Mouse (Mus musculus): ENCODE measurements around the gene Ebf1.

Gene Ebf1

GRCm38 (mm10) chr11:44619131-44619886 lies 2.2 kb downstream of the Ebf1 start:
- DNase-seq, result peak; percentile 46 to 47

GRCm38 (mm10) chr11:44619887-44620693 lies 3.0 kb downstream of the Ebf1 start:
- DNase-seq, result peak; percentile 53 to 55

- DNase-seq, result peak; percentile 56 to 62
Observed at GRCm38 (mm10) chr11:44620694-44621446, 3.8 kb downstream of the Ebf1 start.

GRCm38 (mm10) chr11:44621615-44622014 lies 4.5 kb downstream of the Ebf1 start:
- DNase-seq, result peak; percentile 35 to 46

- DNase-seq, result peak; percentile 77 to 80
Observed at GRCm38 (mm10) chr11:44622023-44622731, 5.1 kb downstream of the Ebf1 start.

GRCm38 (mm10) chr11:44624564-44624963 lies 7.4 kb downstream of the Ebf1 start:
- no peak for DNase-seq

- DNase-seq, result peak; percentile 85
Observed at GRCm38 (mm10) chr11:44626065-44626464, 8.9 kb downstream of the Ebf1 start.

GRCm38 (mm10) chr11:44628412-44628811 lies 11.3 kb downstream of the Ebf1 start:
- DNase-seq, result no peak

- DNase-seq, result no peak
Observed at GRCm38 (mm10) chr11:44632064-44632968, 15.2 kb downstream of the Ebf1 start.

- no peak for DNase-seq
Observed at GRCm38 (mm10) chr11:44633001-44633693, 16.0 kb downstream of the Ebf1 start.

- DNase-seq, result no peak
Observed at GRCm38 (mm10) chr11:44634552-44635193, 17.6 kb downstream of the Ebf1 start.

GRCm38 (mm10) chr11:44636241-44636640 lies 19.1 kb downstream of the Ebf1 start:
- no peak for DNase-seq

GRCm38 (mm10) chr11:44638193-44638754 lies 21.2 kb downstream of the Ebf1 start:
- peak; percentile 32 to 44 for DNase-seq

GRCm38 (mm10) chr11:44641496-44641895 lies 24.4 kb downstream of the Ebf1 start:
- DNase-seq, result peak; percentile 45 to 66

GRCm38 (mm10) chr11:44654340-44655019 lies 37.4 kb downstream of the Ebf1 start:
- no peak for DNase-seq

GRCm38 (mm10) chr11:44655468-44655867 lies 38.4 kb downstream of the Ebf1 start:
- no peak for DNase-seq

GRCm38 (mm10) chr11:44656916-44657315 lies 39.8 kb downstream of the Ebf1 start:
- DNase-seq, result no peak

- no peak for DNase-seq
Observed at GRCm38 (mm10) chr11:44657833-44658395, 40.8 kb downstream of the Ebf1 start.

GRCm38 (mm10) chr11:44661875-44662274 lies 44.8 kb downstream of the Ebf1 start:
- DNase-seq, result no peak
